Mouse (Mus musculus) liver, embryonic 14.5 days (tissue): ENCODE results near the gene Prr23a1. TPM values are rescaled to one million over a fixed set of nuclear protein-coding genes. Genes with fewer than 3 reads are reported as not detected.

ENCODE experiments used
- ATAC-seq: fragments of 200-750 bp; cut with Nextera tagmentation; 2 replicates; pipeline ENCODE4 v1.8.0; 2017; ENCODE audit warnings: moderate number of reproducible peaks, mild to moderate bottlenecking, moderate library complexity; ENCODE audit not compliant: insufficient read depth
- DNase-seq, 3 experiments: peaks; one replicate each; pipeline ENCODE4 v3.0.0-alpha.2; 2012 to 2013; ENCODE audit warnings: low read depth in 3 of 3, low spot score in 3 of 3
- H3K27ac ChIP-seq: fragments of 300-500 bp; sonication (generic); 2 replicates; pipeline ENCODE4 v1.5.1; 2014; ENCODE audit warnings: moderate library complexity, mild to moderate bottlenecking, control low read depth, inconsistent platforms
- H3K27me3 ChIP-seq: fragments of 300-500 bp; sonication (generic); 2 replicates; pipeline ENCODE4 v1.6.1; 2014; ENCODE audit warnings: mild to moderate bottlenecking, low read length, moderate library complexity; ENCODE audit not compliant: control insufficient read depth, insufficient read depth
- H3K36me3 ChIP-seq: fragments of 300-500 bp; sonication (generic); replicated peaks from 2 replicates; pipeline ENCODE4 v1.6.1; 2014; ENCODE audit warnings: low read depth; ENCODE audit not compliant: control insufficient read depth, insufficient read depth
- H3K4me1 ChIP-seq, 2 experiments: fragments of 200-500 bp in 1 of 2; fragments of 300-500 bp in 1 of 2; sonication (generic) in 1 of 2; replicated peaks; 2 replicates each; pipeline ENCODE4 v1.6.1; 2012 to 2014; ENCODE audit warnings: antibody characterized with exemption in 1 of 2, inconsistent platforms in 1 of 2, low read length in 1 of 2; ENCODE audit not compliant: control insufficient read depth in 2 of 2, insufficient read depth in 2 of 2
- H3K4me2 ChIP-seq: fragments of 300-500 bp; sonication (generic); 2 replicates; pipeline ENCODE4 v1.6.1; 2014; ENCODE audit warnings: low read depth, mild to moderate bottlenecking, control low read depth, moderate library complexity
- H3K4me3 ChIP-seq, 2 experiments: fragments of 200-500 bp in 1 of 2; fragments of 300-500 bp in 1 of 2; sonication (generic) in 1 of 2; 2 replicates each; pipeline ENCODE4 v1.5.1; 2012 to 2014; ENCODE audit warnings: low read depth in 2 of 2, low read length in 2 of 2, mild to moderate bottlenecking in 2 of 2, control low read depth in 1 of 2, inconsistent platforms in 1 of 2, moderate library complexity in 1 of 2; ENCODE audit not compliant: insufficient read depth in 1 of 2
- H3K9ac ChIP-seq: fragments of 300-500 bp; sonication (generic); replicated peaks from 2 replicates; pipeline ENCODE4 v1.6.1; 2014; ENCODE audit warnings: mild to moderate bottlenecking, control low read depth, moderate library complexity
- H3K9me3 ChIP-seq: fragments of 300-500 bp; sonication (generic); 2 replicates; pipeline ENCODE4 v1.6.1; 2016; ENCODE audit warnings: low read length, mixed read lengths; ENCODE audit not compliant: control insufficient read depth
- CTCF ChIP-seq: IDR thresholded peaks from 2 replicates; pipeline ENCODE4 v1.5.1; 2016; ENCODE audit warnings: antibody characterized with exemption, low read depth, control low read depth
- EP300 ChIP-seq: IDR thresholded peaks from 2 replicates; pipeline ENCODE4 v1.6.1; 2016; ENCODE audit warnings: antibody characterized with exemption, low read depth
- WGBS: fragments of 180-500 bp; shearing (Covaris S2); extraction: QIAGEN DNeasy Blood & Tissue Kit; methylation state at CpG from one replicate; pipeline ENCODE4 v1.1.7; 2014; ENCODE audit not compliant: insufficient replicate concordance; 5-methylcytosine and 5-hydroxymethylcytosine counted together
- polyA plus RNA-seq, 2 experiments: library from polyadenylated mRNA; depleted of rRNA in 1 of 2; stranded (reverse) in 1 of 2; unstranded in 1 of 2; fragments of >200 nt; fragmentation: Nextera tagmentation in 1 of 2; extraction: Ambion mirVana in 1 of 2; gene quantifications; 2 replicates each; pipeline versions ENCODE4 v1.2.1 to v1.2.3; 2012 to 2014

Gene Prr23a1
- polyA plus RNA-seq, 2 experiments: not detected

DNA sequence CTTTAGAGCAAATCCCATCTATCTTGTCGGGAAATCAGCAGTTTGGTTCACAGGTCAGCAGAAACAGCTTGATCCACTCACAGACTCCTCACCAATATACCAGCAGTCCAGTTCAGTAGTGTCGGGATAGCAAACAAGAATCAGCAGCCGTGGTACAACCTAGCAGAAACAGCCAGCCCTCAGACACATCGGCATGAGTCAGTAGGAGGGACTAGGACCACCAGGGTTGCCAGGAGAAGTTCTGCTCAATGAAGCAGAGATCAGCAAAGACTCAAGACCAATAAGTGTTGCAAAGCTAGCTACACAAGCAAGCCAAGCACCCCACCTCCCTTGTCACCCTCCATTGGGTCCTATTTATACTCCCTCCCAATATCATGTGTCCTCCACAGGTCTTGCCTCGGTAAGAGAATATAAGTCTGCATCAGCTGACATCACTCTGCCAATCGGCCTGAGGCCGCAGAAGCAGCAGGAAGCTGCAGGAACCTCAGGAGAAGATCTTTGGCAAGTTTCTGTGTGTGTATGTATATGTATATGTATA is 4.7 kb upstream of the Prr23a1 start:
- Histone ChIP-seq H3K9ac (no peak overlapping the region), H3K4me3 (no peak overlapping the region), H3K27me3 (no peaks in the 10 kb centered on the region), H3K4me1 (no peaks in the 10 kb centered on the region), H3K36me3 (no peaks in the 10 kb centered on the region), H3K9me3 (no peaks in the 10 kb centered on the region), H3K27ac (no peak overlapping the region), H3K4me2 (no peak overlapping the region)
- DNase-seq (no peak), ATAC-seq (no peak)
- 54% methylated on average over 7 of the region's 7 CpGs for WGBS
- TF ChIP-seq CTCF: no peak
- TF ChIP-seq EP300: no peak

DNA sequence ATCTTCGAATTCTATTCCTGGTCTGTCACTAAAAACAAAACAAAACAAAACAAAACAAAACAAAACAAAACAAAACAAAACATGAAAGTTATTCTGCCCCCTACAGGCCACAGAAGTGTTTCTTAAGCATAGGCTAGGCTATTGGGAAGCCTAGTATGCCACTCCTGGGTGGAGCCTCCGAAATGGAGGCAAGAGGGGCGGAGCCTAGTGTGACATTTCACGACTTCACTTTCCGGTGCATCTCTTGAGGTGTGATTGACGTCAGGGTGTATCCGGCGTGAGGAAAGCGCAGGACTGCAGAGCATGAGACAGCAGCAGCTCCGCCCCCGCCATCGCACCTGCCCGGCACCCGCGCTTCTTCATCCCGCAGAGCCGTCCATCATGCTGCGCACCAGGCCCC is 13.9 kb downstream of the Prr23a1 start, which contains the start of gene Prr23a2:
Gene Prr23a2, plus strand, starts transcription at position 285 of the 400 bp plus-strand sequence.
- no peak within 1 kb of the TSS for H3K9ac ChIP-seq
- H3K9me3 ChIP-seq: no peaks in the 10 kb centered on the region
- WGBS: 61% methylated on average over 18 of the region's 18 CpGs
- TF ChIP-seq EP300 (no peak), CTCF (no peak)
- no peak within 1 kb of the TSS for H3K4me3 ChIP-seq
- DNase-seq (no peak), ATAC-seq (no peak)
- H3K27ac ChIP-seq: no peak within 1 kb of the TSS
- no peak within 1 kb of the TSS for H3K4me2 ChIP-seq
- H3K27me3 ChIP-seq: no peaks in the 10 kb centered on the region
- H3K36me3 ChIP-seq: no peaks in the 10 kb centered on the region
- H3K4me1 ChIP-seq: no peaks in the 10 kb centered on the region

DNA sequence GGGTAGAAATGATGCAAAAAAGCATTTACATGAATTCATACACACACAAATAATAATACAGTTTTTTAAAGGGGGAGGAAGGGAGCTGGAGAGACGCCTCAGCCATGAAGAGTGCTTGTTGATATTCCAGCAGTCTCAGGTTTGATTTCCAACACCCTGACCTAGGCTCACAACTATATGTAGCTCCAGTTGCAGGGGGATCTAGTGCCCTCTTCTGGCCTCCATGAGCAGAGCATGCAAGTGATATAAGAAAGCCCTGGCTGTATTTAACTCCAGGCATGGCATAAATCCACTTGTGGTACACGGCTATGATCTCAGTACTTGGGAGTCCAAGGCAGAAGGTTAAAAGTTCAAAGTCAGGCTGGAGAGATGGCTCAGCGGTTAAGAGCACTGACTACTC is 21.2 kb downstream of the Prr23a1 start:
- H3K4me1 ChIP-seq: no peaks in the 10 kb centered on the region
- H3K9me3 ChIP-seq: no peaks in the 10 kb centered on the region
- no peak overlapping the region for H3K4me3 ChIP-seq
- H3K36me3 ChIP-seq: no peaks in the 10 kb centered on the region
- DNase-seq (no peak), ATAC-seq (no peak)
- no peak overlapping the region for H3K4me2 ChIP-seq
- no peak overlapping the region for H3K9ac ChIP-seq
- no peak overlapping the region for H3K27ac ChIP-seq
- TF ChIP-seq EP300: no peak
- 0 out of 2 replicates have a peak, but pooled peaks have one; percentile 16 for TF ChIP-seq CTCF
- H3K27me3 ChIP-seq: no peaks in the 10 kb centered on the region
- 41% methylated on average over 3 of the region's 3 CpGs for WGBS

DNA sequence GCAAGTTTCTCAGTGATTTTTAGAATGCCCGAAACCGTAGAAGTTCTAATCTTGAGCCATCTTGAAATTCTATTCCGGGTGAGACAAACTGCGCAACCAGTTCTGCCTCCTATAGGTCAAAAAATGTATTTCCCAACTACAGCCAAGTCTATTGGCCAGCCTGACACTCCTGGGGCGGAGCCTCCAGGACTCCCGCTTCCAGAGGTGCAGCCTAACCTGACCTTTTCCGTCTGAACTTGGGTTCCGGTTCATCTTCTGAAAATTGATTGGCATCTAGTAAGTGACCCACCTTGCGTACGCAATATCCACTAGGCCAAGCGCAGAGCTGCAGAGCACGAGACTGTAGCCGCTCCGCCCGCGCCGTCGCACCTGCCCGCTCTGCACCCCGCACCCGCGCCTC is 22.3 kb downstream of the Prr23a1 start, which contains the start of gene Prr23a3:
Gene Prr23a3, plus strand, starts transcription at position 197 of the 400 bp plus-strand sequence.
- H3K4me2 ChIP-seq: no peak within 1 kb of the TSS

More for the DNA sequence above, 22.3 kb downstream of the Prr23a1 start, which contains the start of gene Prr23a3:
- no peak within 1 kb of the TSS for H3K4me3 ChIP-seq
- H3K36me3 ChIP-seq: no peaks in the 10 kb centered on the region
- no peak for ATAC-seq
- no peak for DNase-seq
- H3K27me3 ChIP-seq: no peaks in the 10 kb centered on the region
- H3K9ac ChIP-seq: no peak within 1 kb of the TSS
- TF ChIP-seq CTCF (no peak), EP300 (no peak)
- WGBS: 47% methylated on average over 22 of the region's 22 CpGs
- no peaks in the 10 kb centered on the region for H3K9me3 ChIP-seq
- H3K27ac ChIP-seq: no peak within 1 kb of the TSS
- H3K4me1 ChIP-seq: no peaks in the 10 kb centered on the region

Other genes with a start within 250 kb of the Prr23a1 start
- 24.3 and 27.9 TPM in 2 replicates for gene Mrps22, start 240.8 kb upstream of the Prr23a1 start, polyA plus RNA-seq (2012; rRNA removed)
- 44.9 and 49.9 TPM in 2 replicates for gene Mrps22, start 240.8 kb upstream of the Prr23a1 start, polyA plus RNA-seq (2014; fragmentation: Nextera tagmentation; extraction: Ambion mirVana)
- not detected in 2 replicates for gene Prr23a2, start 14.0 kb downstream of the Prr23a1 start, polyA plus RNA-seq (2012; rRNA removed)
- gene Prr23a2, start 14.0 kb downstream of the Prr23a1 start, polyA plus RNA-seq (2014; fragmentation: Nextera tagmentation; extraction: Ambion mirVana): not detected in 2 replicates
- gene Prr23a3, start 22.3 kb downstream of the Prr23a1 start, polyA plus RNA-seq (2012; rRNA removed): not detected in 2 replicates
- not detected in 2 replicates for gene Prr23a3, start 22.3 kb downstream of the Prr23a1 start, polyA plus RNA-seq (2014; fragmentation: Nextera tagmentation; extraction: Ambion mirVana)
- gene 7420426K07Rik, start 60.6 kb downstream of the Prr23a1 start, polyA plus RNA-seq (2012; rRNA removed): not detected in 2 replicates
- gene 7420426K07Rik, start 60.6 kb downstream of the Prr23a1 start, polyA plus RNA-seq (2014; fragmentation: Nextera tagmentation; extraction: Ambion mirVana): not detected in 2 replicates
- not detected in 2 replicates for gene Foxl2, start 112.8 kb downstream of the Prr23a1 start, polyA plus RNA-seq (2012; rRNA removed)
- not detected in 2 replicates for gene Foxl2, start 112.8 kb downstream of the Prr23a1 start, polyA plus RNA-seq (2014; fragmentation: Nextera tagmentation; extraction: Ambion mirVana)
- 1.7 and 4.0 TPM in 2 replicates for gene Faim, start 143.9 kb downstream of the Prr23a1 start, polyA plus RNA-seq (2012; rRNA removed)
- 14.0 and 14.4 TPM in 2 replicates for gene Faim, start 143.9 kb downstream of the Prr23a1 start, polyA plus RNA-seq (2014; fragmentation: Nextera tagmentation; extraction: Ambion mirVana)
- 0.03 and 0.05 TPM in 2 replicates for gene Gm1123, start 193.2 kb downstream of the Prr23a1 start, polyA plus RNA-seq (2012; rRNA removed)
- gene Gm1123, start 193.2 kb downstream of the Prr23a1 start, polyA plus RNA-seq (2014; fragmentation: Nextera tagmentation; extraction: Ambion mirVana): not detected in 2 replicates